Mouse (Mus musculus) CH12.LX (cell line): ENCODE measurements around the gene Cox17. TPM values are rescaled to one million over a fixed set of nuclear protein-coding genes. Genes with fewer than 3 reads are reported as not detected.

Experiments
- DNase-seq: peaks from one replicate; pipeline ENCODE4 v3.0.0-alpha.2; 2013; ENCODE audit errors: extremely low read depth
- H3K27ac ChIP-seq: 2 replicates; pipeline ENCODE4 v1.5.1; 2012; ENCODE audit warnings: low read depth, mild to moderate bottlenecking, control low read depth, moderate library complexity; ENCODE audit not compliant: insufficient read depth
- H3K27me3 ChIP-seq: replicated peaks from 2 replicates; pipeline ENCODE3; 2012; ENCODE audit warnings: inconsistent platforms
- H3K36me3 ChIP-seq, 2 experiments: replicated peaks in 1 of 2; 2 replicates each; pipeline versions ENCODE3 to v1.6.1; 2012; ENCODE audit warnings: inconsistent platforms in 1 of 2, low read length in 1 of 2, mild to moderate bottlenecking in 1 of 2, mixed read lengths in 1 of 2, moderate library complexity in 1 of 2; ENCODE audit not compliant: control insufficient read depth in 1 of 2, insufficient read depth in 1 of 2
- H3K4me1 ChIP-seq, 2 experiments: 2 replicates each; pipeline ENCODE4 v1.6.1; 2012; ENCODE audit warnings: inconsistent platforms in 1 of 2, moderate library complexity in 1 of 2; ENCODE audit not compliant: insufficient read depth in 2 of 2, control insufficient read depth in 1 of 2
- H3K4me2 ChIP-seq: 2 replicates; pipeline ENCODE4 v1.6.1; 2012; ENCODE audit warnings: low read depth, mild to moderate bottlenecking, control low read depth; ENCODE audit not compliant: poor library complexity, insufficient read depth, severe bottlenecking
- H3K4me3 ChIP-seq, 3 experiments: fragments of 150-350 bp in 1 of 3; sonication (generic) in 1 of 3; replicated peaks in 1 of 3; 2 replicates each; pipeline versions ENCODE3 to v1.5.1; 2011 to 2012; ENCODE audit warnings: low read depth in 2 of 3, low read length in 2 of 3, mild to moderate bottlenecking in 2 of 3, moderate library complexity in 2 of 3, control low read depth in 1 of 3, improper control_type of control experiment in 1 of 3, inconsistent platforms in 1 of 3, mixed read lengths in 1 of 3; ENCODE audit not compliant: poor library complexity in 1 of 3
- H3K79me2 ChIP-seq: replicated peaks from 2 replicates; pipeline ENCODE4 v1.6.1; 2012; ENCODE audit warnings: mild to moderate bottlenecking, moderate library complexity; ENCODE audit not compliant: control insufficient read depth, poor library complexity, insufficient read depth, severe bottlenecking; ENCODE audit errors: extremely low read depth
- H3K9ac ChIP-seq: 2 replicates; pipeline ENCODE4 v1.6.1; 2012; ENCODE audit warnings: low read depth, mild to moderate bottlenecking, control low read depth, moderate library complexity; ENCODE audit not compliant: insufficient read depth
- H3K9me3 ChIP-seq: replicated peaks from 2 replicates; pipeline ENCODE3; 2012; ENCODE audit warnings: low read length, inconsistent platforms, mixed read lengths
- BHLHE40 ChIP-seq: IDR thresholded peaks from 2 replicates; pipeline ENCODE4 v1.6.1; 2011; ENCODE audit warnings: mild to moderate bottlenecking, low read depth, low read length, improper control_type of control experiment
- CHD1 ChIP-seq: IDR thresholded peaks from 2 replicates; pipeline ENCODE4 v1.6.1; 2012; ENCODE audit warnings: low read depth, low read length, improper control_type of control experiment, inconsistent platforms
- CHD2 ChIP-seq: IDR thresholded peaks from 2 replicates; pipeline ENCODE4 v1.6.1; 2011; ENCODE audit warnings: low read length, improper control_type of control experiment
- CTCF ChIP-seq, 2 experiments: IDR thresholded peaks in 1 of 2; conservative IDR thresholded peaks in 1 of 2; 2 replicates each; pipeline ENCODE4 v1.5.1; 2011 to 2012; ENCODE audit warnings: low read depth in 2 of 2, low read length in 2 of 2, improper control_type of control experiment in 1 of 2, inconsistent platforms in 1 of 2, mild to moderate bottlenecking in 1 of 2, moderate library complexity in 1 of 2
- E2F4 ChIP-seq: IDR thresholded peaks from 2 replicates; pipeline ENCODE4 v1.6.1; 2011; ENCODE audit warnings: low read depth, low read length, improper control_type of control experiment; ENCODE audit not compliant: insufficient replicate concordance
- ELF1 ChIP-seq: IDR thresholded peaks from 2 replicates; pipeline ENCODE4 v1.6.1; 2014; ENCODE audit warnings: low read depth, mild to moderate bottlenecking, inconsistent platforms, low read length, improper control_type of control experiment
- EP300 ChIP-seq: IDR thresholded peaks from 2 replicates; pipeline ENCODE4 v1.6.1; 2011; ENCODE audit warnings: low read length, improper control_type of control experiment
- GABPA ChIP-seq: IDR thresholded peaks from 2 replicates; pipeline ENCODE4 v1.6.1; 2012; ENCODE audit warnings: low read depth, low read length, improper control_type of control experiment, inconsistent platforms; ENCODE audit not compliant: insufficient replicate concordance
- HCFC1 ChIP-seq: IDR thresholded peaks from 2 replicates; pipeline ENCODE4 v1.6.1; 2012; ENCODE audit warnings: low read depth, mild to moderate bottlenecking, inconsistent platforms, low read length, improper control_type of control experiment
- IRF4 ChIP-seq: IDR thresholded peaks from 2 replicates; pipeline ENCODE4 v1.6.1; 2014; ENCODE audit warnings: low read depth, mild to moderate bottlenecking, inconsistent platforms, low read length, improper control_type of control experiment
- JUND ChIP-seq: conservative IDR thresholded peaks from 2 replicates; pipeline ENCODE4 v1.6.1; 2011; ENCODE audit warnings: low read depth, low read length, improper control_type of control experiment
- MAFK ChIP-seq: IDR thresholded peaks from 2 replicates; pipeline ENCODE4 v1.6.1; 2011; ENCODE audit warnings: low read length, improper control_type of control experiment; ENCODE audit not compliant: insufficient replicate concordance
- MEF2A ChIP-seq: IDR thresholded peaks from 2 replicates; pipeline ENCODE4 v1.6.1; 2014; ENCODE audit warnings: low read depth, mild to moderate bottlenecking, inconsistent platforms, low read length, improper control_type of control experiment, borderline replicate concordance
- MXI1 ChIP-seq: IDR thresholded peaks from 2 replicates; pipeline ENCODE4 v1.6.1; 2011; ENCODE audit warnings: mild to moderate bottlenecking, low read depth, low read length, improper control_type of control experiment
- MYC ChIP-seq: IDR thresholded peaks from 2 replicates; pipeline ENCODE4 v1.6.1; 2011; ENCODE audit warnings: low read depth, mild to moderate bottlenecking, improper control_type of control experiment, low read length
- NELFE ChIP-seq: IDR thresholded peaks from 2 replicates; pipeline ENCODE4 v1.6.1; 2011; ENCODE audit warnings: low read depth, low read length, improper control_type of control experiment
- NRF1 ChIP-seq: IDR thresholded peaks from 2 replicates; pipeline ENCODE4 v1.6.1; 2014; ENCODE audit warnings: low read depth, mild to moderate bottlenecking, inconsistent platforms, low read length, improper control_type of control experiment, moderate library complexity
- POLR2A ChIP-seq: IDR thresholded peaks from 2 replicates; pipeline ENCODE4 v1.6.1; 2011; ENCODE audit warnings: low read depth, mild to moderate bottlenecking, improper control_type of control experiment, low read length
- RCOR1 ChIP-seq: conservative IDR thresholded peaks from 2 replicates; pipeline ENCODE4 v1.6.1; 2012; ENCODE audit warnings: low read depth, mild to moderate bottlenecking, inconsistent platforms, low read length, improper control_type of control experiment
- SMC3 ChIP-seq: IDR thresholded peaks from 2 replicates; pipeline ENCODE4 v1.6.1; 2011; ENCODE audit warnings: low read depth, low read length, improper control_type of control experiment
- TCF12 ChIP-seq: IDR thresholded peaks from 2 replicates; pipeline ENCODE4 v1.6.1; 2014; ENCODE audit warnings: low read depth, mild to moderate bottlenecking, inconsistent platforms, low read length, improper control_type of control experiment
- USF1 ChIP-seq: IDR thresholded peaks from 2 replicates; pipeline ENCODE4 v1.6.1; 2014; ENCODE audit warnings: low read depth, mild to moderate bottlenecking, inconsistent platforms, low read length, improper control_type of control experiment
- ZC3H11A ChIP-seq: IDR thresholded peaks from 2 replicates; pipeline ENCODE4 v1.6.1; 2012; ENCODE audit warnings: low read depth, mild to moderate bottlenecking, inconsistent platforms, low read length, improper control_type of control experiment
- ZMIZ1 ChIP-seq: IDR thresholded peaks from 2 replicates; pipeline ENCODE4 v1.6.1; 2012; ENCODE audit warnings: low read depth, mild to moderate bottlenecking, inconsistent platforms, low read length, improper control_type of control experiment
- ZNF384 ChIP-seq: IDR thresholded peaks from 2 replicates; pipeline ENCODE4 v1.6.1; 2012; ENCODE audit warnings: low read depth, low read length, improper control_type of control experiment, inconsistent platforms
- dilution Hi-C: fragments of 300-500 bp; cut with MboI; formaldehyde crosslinking; loops from 2 replicates; pipeline ENCODE4 v1.14.3; 2020; ENCODE audit warnings: low sequenced_read_pairs; ENCODE audit not compliant: extremely low pct_unique_long_range_greater_than_20kb, extremely low pct_ligation_motif_present
- in situ Hi-C: fragments of 300-500 bp; cut with MboI; formaldehyde crosslinking; loops from 3 replicates; pipeline ENCODE4 v1.14.3; 2019; ENCODE audit warnings: low sequenced_read_pairs, low pct_ligation_motif_present, low pct_unique_long_range_greater_than_20kb, mixed read lengths
- polyA plus RNA-seq: library from polyadenylated mRNA; unstranded; fragments of >175 nt; gene quantifications from 2 replicates; pipeline ENCODE4 v1.2.1, GENCODE M21; 2012; ENCODE audit warnings: low read depth; ENCODE audit not compliant: insufficient read length
- total RNA-seq, 2 experiments: library from RNA; depleted of rRNA; stranded (reverse); fragments of 300-350 nt in 1 of 2; fragments of >200 nt in 1 of 2; gene quantifications; 2 replicates each; pipeline ENCODE4 v1.2.3; 2012 to 2014

The Cox17 gene
- total and polyA plus RNA-seq, 3 experiments = 410 to 706 (median 622) TPM

DNA sequence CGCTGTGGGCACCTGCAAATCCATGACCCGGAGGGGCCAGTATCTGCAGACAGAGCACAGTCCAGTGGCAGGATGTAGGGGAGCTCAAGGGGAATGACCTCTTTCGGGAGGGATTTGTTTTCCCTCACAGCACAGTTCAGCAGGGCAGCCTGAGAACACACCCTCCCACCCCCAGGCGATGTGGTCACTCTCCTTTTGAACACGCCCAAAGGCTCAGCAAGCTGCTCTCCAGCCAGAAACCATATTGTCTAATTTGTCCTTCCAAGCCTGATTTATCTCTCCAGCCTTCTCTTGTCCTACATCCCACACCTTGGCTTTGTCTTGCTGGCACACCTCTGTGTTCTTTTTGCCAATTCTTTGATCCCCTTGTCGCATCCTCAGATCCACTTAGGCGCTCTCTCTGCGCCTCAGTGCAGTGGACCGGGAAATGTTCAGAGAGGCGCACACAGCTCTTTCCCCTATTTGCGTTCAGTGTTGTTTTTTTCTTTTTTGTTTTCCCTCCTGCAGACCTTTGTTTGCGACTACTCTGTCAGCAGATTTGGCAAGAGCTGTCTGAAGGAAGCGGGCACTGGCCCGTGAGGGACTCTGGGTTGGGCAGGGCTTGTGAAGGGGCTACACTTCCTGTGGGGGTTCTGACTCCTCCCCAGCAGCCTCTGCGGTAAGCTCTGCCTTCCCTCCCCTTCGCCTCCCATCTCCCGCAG lies 52.9 kb downstream of the Cox17 start:
- peaks cover 0 to 6% of the 10 kb centered on the region in 2 experiments for H3K36me3 ChIP-seq
- peak overlapping the region; percentile 75 for H3K9ac ChIP-seq
- no peaks in the 10 kb centered on the region for H3K9me3 ChIP-seq
- peak overlapping the region in 1 of 3 experiments; percentile 22 for H3K4me3 ChIP-seq
- peak overlapping the region; percentile 75 for H3K4me2 ChIP-seq
- dilution Hi-C loops (no loop called here), in situ Hi-C loops (loop anchor here (5.0 kb wide), 1 partner anchor 52 kb away; the partner anchor contains the start of genes Cox17 and Gm21987)
- H3K4me1 ChIP-seq = peaks cover 41 to 92% of the 10 kb centered on the region in 2 experiments
- no peak for DNase-seq
- no peaks in the 10 kb centered on the region for H3K27me3 ChIP-seq
- peak; percentile 64 for TF ChIP-seq ELF1
- no peak for TF ChIP-seq ZMIZ1
- no peak for TF ChIP-seq ZC3H11A
- TF ChIP-seq CHD1 = no peak
- 0 out of 2 replicates have a peak, but pooled peaks have one; percentile 50 for TF ChIP-seq CHD2
- TF ChIP-seq MXI1 = peak; percentile 32
- TF ChIP-seq TCF12 = peak; percentile 66; the same call in 1 of the 2 replicates
- TF ChIP-seq NRF1 = 0 out of 2 replicates have a peak, but pooled peaks have one; percentile 22
- TF ChIP-seq GABPA = no peak
- 0 out of 2 replicates have a peak, but pooled peaks have one; percentile 25 for TF ChIP-seq RCOR1
- TF ChIP-seq CTCF (conservative IDR thresholded peaks at IDR 0.05 in 1 of 2, IDR thresholded peaks at IDR 0.05 in 1 of 2; ENCODE audit: low read depth in 2 of 2, low read length in 2 of 2) = no peak
- peak; percentile 57 for TF ChIP-seq BHLHE40
- no peak for TF ChIP-seq SMC3
- TF ChIP-seq HCFC1 = no peak; the same call in 1 of the 2 replicates
- TF ChIP-seq MEF2A = no peak; the same call in 1 of the 2 replicates
- TF ChIP-seq IRF4 = peak; percentile 38; the same call in 1 of the 2 replicates
- TF ChIP-seq EP300 = peak; percentile 7; the same call in 1 of the 2 replicates
- peak; percentile 39; the same call in 1 of the 2 replicates for TF ChIP-seq ZNF384
- peak; percentile 48; the same call in 1 of the 2 replicates for TF ChIP-seq NELFE
- 0 out of 2 replicates have a peak, but pooled peaks have one; percentile 11 for TF ChIP-seq MAFK
- TF ChIP-seq MYC = 0 out of 2 replicates have a peak, but pooled peaks have one; percentile 15
- 0 out of 2 replicates have a peak, but pooled peaks have one; percentile 53 for TF ChIP-seq POLR2A
- no peak for TF ChIP-seq JUND
- no peak; the same call in 1 of the 2 replicates for TF ChIP-seq E2F4
- TF ChIP-seq USF1 = no peak
- peak overlapping the region; percentile 97 for H3K27ac ChIP-seq
- peaks cover 4% of the 10 kb centered on the region; the same call in 1 of the 2 replicates for H3K79me2 ChIP-seq
